Mouse (Mus musculus) testis, postnatal 10 days (tissue): ENCODE results near the gene Polr2g.

Experiments
- DNase-seq: peaks from one replicate; pipeline ENCODE4 v3.0.0; 2021; ENCODE audit warnings: low spot score

Gene Polr2g

DNA sequence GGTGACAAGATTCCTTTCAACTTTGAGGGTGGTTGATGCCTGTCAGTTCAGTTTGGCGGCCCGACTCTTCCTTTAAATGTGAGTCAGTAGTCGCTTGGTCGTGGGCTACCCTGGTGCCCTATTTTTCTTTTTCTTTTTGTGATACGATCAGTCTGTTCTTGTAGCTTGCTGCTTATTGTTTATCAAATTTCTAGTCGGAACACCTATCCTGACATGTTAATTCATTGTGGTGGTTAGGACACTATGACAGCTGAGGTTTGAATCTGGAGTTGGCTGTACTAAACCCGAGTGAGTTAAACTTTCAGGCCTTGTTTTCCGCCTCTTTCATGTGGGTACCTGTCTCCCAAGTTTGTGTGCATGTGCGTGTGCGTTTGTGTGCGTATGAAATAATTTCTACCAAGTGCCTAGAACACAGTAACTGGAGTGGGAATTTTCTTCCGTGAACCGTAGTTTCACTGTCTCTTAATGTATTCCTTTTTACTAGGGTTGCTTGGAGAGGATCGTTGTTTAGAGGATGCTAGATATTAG lies 40.8 kb downstream of the Polr2g start:
- DNase-seq = no peak

DNA sequence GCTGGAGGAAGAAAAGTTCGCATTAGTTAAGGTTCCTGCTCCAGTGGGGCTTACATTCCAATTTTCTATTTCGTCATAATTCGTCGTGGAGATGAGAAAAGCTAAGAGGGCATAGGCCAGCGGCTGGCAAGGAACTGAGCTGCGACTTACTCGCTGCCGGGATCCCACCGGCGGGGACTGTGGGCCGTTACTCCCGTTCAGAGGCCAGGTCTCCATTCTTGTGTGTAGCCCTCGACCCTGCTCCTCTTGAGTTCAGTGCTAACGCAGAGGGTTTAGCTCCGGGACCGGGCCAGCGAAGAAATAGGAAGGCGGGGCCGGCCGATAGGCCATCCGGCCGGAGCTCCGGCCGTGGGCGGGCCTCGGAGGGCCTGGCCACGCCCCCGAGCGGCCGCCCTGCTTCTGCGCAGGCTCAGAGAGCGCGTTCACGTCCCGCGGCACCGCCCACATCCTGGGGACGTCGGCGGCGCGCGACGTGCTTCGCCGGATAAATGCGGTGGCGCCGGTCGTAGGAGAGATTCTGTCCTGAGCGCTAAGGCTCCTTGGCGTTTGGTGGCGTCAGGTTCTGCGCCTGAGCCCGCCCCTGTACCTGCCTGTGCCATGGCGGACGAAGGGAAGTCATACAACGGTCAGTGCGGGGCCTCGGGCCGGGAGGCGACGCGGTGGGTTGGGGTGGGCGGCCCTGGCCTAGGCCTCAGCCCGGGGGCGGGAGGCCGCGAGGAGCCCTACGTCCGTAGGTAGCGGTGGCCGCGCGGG lies 41.6 kb downstream of the Polr2g start, which contains the start of gene Nxf1:
Gene Nxf1, plus strand, starts transcription at position 439 of the 753 bp plus-strand sequence.
- peak; percentile 96 for DNase-seq

DNA sequence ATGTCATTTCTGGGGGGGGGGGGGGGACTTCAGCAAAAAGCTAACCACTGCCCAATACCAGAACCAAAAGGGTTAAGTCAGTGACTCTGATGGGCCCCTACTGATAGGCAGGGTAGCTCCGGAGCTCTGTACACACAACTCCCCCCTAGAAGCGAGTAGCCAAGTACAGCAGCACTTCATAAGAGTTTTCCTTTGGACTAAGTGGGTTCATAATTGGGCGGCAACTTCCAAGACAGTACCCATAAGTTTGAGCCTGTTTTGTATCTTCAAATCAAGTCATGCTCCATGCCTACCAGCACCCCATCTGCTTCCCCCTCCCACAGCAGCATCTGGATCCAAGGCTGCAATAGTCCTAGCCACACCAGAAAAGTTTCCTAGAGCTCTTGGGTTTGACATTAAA lies 42.7 kb downstream of the Polr2g start:
- no peak for DNase-seq

- no peak for DNase-seq
These were observed 51.0 kb downstream of the Polr2g start for GRCm38 (mm10) chr19:8747368-8747767.

- DNase-seq = no peak
These were observed 53.0 kb downstream of the Polr2g start for GRCm38 (mm10) chr19:8745382-8745781.
